Mouse (Mus musculus): ENCODE measurements at regions not wholly inside any gene's neighbourhood (a gene's known extent, or its start where the extent isn't known, plus 50 kb on each side); places are given as distances from the start of the nearest gene placed in this dataset.

DNA sequence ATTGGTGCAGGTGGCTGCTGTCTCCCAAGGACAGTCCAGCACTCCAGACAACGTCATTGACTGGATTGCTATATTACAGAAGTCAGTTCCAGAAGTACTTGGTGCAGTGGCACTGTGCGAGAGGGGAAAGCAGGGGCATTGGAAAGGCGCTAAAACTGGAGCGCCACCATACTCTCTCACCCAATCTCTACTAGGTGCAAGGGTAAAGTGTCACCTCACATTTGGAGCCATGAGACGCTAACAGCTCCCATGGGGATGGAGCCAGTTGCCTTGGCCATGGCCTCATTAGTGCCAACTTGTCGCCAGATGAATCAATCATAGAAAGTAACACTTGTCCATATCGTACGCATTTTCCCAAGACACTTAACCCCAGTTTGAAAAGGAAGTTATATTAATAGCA is 1617.2 kb upstream of the Gulo start:
- DNase-seq (ENCODE audit: low spot score) = no peak

DNA sequence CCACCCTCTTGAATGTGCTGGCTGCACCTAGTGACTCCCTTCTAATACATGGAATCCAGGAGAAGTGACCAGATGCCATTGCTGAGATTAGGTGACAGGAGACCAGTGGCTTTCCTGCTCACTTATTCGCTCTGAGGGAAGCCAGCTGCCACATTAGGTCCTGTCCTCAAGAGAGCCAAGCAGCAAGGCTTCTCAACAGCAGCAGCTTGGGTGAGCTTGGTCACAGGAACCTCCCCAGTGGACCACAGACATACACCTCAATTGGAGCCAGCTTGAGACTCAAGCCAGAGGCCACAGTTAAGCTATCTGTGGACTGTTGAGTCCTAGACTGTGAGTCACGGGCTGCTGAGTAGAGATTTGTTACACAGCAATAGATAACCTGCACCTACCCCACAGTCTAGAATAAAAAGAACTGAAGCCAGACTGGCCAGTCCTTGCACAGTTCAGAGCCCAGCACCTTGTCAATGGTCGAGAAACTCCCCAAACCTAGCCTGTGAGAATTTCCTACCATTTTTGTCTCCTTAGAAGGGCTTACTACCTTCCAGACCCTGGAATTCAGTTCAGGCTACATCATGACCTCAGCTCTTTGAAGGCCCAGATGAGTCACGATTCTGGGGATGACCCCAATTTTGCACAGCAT is 1615.0 kb upstream of the Gulo start:
- DNase-seq (ENCODE audit: low spot score) = no peak

DNA sequence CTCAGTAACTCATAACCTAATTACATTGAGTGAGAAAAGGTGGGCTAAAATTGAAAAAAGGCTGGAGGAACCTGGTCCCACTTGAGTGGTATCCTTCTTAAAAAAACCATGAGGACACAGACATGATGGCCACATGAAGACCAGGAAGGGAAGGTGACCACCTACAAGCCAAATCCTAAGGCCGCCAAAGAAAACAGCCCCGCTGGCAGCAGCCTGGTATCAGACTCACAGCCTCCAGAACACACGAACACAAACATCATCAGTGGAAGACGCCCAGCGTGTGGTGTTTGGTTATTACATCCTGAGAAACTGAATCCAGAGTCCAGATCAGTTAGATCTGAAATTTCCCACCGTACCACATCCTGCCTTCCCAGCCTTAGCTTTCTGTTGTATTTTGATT is 1613.9 kb upstream of the Gulo start:
- DNase-seq (ENCODE audit: low spot score) = no peak

DNA sequence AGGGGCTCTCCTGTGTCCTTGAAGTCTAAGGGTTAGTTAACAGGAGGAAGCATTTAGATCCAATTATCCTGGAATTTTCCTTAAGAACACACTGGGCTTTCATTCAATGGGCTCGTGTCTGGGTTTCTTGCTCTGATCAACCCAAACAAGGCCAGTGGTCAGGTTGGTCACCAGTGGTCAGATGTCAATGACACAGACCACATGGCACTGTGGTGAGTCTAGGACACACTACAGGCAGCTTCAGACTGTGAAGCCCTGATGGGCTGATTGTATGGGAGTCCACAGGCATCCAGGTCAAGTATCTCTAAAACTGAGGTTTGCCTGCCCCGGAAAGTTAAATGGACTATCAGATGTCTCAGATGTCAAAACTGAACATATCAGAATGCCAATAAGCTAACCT is 1612.5 kb upstream of the Gulo start:
- DNase-seq (ENCODE audit: low spot score) = no peak

DNA sequence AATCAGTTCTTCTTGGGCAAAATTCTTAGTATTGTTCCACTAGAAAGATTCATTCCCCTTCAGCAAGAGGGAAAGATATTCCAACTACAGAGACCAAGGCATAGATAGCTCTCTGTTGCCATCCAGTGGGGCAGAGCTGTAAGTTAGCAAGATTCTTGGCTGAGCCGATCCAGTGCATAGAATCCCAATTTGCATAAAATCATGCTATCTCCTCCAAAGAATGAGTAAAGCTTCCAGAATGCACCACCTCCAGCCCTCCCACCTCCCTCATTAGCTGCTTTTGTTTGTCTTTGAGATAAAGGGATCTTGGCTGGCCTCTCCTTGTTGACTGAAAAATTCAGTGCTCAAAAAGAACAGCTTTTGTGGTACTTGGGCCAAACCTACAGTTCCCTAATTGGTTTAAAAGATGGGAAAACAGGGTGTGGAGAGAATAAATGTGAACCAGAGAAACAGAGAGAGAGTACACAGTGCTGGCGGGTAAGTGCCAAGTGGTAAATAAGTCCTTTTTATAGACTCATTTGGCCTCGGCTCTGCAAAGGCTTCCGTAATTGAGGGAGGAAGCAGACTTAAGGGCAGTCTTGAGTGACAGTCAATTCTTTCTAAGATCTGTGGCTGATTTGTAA is 1612.0 kb upstream of the Gulo start:
- peak; percentile 64 for DNase-seq (ENCODE audit: low spot score)

DNA sequence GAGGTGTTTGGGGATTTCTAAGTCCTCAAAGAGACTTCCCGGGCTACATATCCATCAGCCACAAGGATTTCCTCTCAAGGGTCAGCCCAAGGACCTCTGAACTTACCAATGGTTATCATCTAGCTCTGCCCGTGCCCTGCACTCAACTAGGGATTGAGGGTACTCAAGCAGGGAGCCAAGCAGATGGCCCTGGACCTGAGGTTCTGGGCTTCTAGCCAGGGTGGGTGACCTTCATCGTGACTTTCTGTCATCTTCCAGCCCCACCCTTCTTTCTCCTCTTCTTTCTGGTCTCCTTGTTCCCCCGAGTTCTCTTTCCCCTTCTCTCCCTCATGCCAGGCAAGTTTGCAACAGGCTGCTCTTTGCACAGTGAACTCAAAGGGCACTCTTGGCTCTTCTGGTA is 1610.6 kb upstream of the Gulo start:
- no peak for DNase-seq (ENCODE audit: low spot score)

DNA sequence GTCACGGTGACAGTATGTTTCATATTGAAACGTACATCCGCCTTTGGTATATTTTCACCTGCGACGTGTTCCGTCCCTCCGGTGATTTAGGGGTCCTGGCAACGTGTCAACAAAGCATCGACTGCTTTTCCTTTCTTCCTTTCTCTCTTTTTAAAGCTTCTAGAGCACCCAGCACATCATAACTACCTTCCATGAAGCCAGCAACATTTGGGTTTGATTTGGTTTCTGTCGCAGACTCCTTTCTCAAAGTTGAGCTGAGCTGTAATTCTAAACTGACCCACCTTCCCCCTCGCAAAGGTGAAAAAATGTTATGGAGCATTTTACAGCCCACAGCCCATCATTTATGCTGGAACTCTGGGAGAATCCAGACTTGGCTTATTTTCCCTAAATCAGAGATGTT is 1605.4 kb upstream of the Gulo start:
- DNase-seq (ENCODE audit: low spot score) = no peak

DNA sequence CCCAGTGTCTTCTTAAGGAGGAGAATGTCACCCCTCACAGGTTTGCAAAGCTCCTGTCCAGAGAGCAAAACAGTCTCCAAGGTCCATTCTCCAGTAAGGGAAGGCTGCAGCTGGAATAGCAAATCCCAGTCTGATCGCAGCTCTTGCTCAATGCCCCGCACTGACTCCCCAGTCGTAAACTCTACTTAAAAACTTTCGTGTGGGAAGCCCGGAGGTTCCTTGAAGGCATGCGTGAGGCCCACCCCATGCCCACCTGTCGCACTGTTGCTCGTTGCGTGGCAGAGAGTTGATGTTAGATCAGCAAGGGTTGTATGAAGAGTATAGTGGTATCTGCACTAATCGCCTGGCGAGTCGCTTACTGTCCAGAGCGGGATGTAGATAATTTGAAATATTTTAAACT is 1604.7 kb upstream of the Gulo start:
- no peak for DNase-seq (ENCODE audit: low spot score)

DNA sequence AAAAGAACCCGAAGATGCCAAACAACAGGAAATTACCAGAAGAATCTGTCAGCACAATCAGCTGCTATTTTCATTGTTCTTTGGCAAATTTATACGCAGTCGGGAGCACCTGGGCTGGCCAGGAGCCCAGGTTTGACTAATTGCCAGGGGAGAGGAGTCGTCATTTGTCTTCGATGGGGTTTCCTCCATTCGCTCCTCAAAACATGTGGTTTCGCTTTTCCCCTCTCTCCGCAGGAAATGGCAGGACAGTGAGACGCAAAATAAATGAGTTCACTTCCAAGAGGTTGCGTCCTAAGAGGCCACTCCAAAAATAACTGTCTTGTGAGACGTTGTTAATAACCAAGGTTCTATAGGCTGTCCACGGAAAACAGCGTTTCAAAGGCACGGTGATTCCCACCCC is 1604.2 kb upstream of the Gulo start:
- no peak for DNase-seq (ENCODE audit: low spot score)

DNA sequence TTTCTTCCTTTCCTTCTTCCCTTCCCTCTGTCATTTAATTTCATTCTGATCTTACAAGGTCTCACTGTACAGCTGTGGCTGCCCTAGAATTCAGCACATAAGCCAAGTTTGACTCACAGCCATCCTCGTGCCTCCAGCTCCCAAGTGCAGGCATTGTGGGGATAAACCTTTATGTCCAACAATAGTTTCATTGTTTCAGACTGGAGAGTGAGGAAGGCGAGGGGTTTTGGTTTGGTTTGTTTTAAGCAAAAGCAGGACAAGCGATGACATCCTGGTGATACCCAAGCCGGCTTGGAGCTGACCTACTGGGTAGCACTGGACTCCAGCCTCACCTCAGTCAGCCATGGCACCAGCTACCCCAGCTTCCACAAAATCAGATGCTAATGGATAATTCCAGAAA is 1603.5 kb upstream of the Gulo start:
- no peak for DNase-seq (ENCODE audit: low spot score)

DNA sequence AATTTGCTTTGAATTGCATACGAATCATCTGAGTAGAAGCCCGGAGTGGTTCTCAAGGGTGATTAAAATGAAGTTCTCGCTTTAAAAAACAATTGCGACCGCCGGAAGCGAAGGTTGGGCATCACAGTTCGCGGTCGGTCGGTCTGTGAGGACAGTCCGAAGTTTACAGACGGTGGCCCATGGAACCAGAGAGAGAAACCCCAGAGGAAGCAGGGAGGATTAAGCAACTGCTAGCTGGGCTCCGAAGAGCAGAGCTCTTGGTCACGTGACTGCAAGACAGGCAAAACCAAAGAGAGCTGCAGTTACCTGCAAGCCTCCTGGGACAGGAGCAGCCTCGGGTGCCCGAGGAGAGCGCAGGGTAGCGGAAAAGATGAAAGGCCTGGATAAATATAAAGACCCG is 1599.3 kb upstream of the Gulo start:
- DNase-seq (ENCODE audit: low spot score) = no peak

DNA sequence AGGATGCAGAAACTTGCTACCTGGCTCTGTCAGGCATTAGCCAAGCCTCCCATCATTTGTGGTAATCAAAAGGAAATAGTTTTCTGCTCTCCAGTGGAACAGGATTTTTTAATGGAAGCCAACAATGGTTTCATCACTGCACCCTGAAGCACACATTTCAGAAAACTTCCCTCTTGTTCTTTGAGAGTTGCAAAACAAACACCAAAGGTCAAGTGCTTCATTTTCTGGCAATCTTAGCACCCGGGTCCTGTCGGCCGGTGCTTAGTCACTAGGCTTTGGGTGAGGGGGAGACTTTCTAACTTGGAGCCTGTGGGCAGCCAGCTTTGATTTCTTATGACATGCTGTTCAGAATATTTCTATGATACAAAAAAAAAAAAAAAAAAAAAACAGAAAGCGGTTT is 1594.0 kb upstream of the Gulo start:
- no peak for DNase-seq (ENCODE audit: low spot score)

DNA sequence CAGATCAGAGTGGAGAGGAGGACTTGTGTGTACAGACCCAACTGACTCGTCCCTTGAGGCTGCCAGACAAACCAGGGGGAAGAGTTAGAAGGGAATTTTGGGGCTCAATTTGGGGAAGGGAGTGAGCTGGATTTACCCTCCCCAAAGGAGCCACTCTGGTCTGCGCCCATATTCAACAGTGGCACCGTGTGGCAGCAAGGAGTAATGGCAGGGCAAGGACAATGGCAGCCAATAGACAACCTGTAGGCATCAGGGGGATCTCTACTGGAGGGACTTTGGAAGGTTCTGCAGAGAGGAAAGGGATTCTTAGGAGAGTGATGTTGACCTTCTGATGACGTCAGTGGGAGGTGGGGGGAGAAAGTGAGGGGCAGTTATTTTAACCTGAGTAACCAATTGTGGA is 1590.7 kb upstream of the Gulo start:
- DNase-seq (ENCODE audit: low spot score) = no peak

DNA sequence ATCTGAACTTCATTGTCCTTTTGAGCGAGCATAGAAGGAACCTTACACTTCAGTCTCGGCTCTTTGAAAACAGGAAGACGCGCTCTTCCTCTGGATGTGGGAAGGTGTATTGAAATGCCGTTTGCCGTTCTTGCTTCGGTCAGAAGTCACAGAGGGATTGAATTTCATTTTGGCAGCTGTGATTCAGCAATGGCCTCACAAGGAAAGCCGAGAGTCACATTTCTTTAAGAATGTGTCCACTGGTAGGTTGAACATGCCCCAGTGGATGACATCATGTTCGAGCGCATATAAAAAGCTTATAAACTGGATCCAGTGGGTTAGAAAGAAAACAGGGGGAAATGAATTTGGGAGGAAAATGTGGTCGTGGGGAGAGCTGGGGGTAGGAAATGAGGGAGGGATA is 1579.6 kb upstream of the Gulo start:
- no peak for DNase-seq (ENCODE audit: low spot score)

DNA sequence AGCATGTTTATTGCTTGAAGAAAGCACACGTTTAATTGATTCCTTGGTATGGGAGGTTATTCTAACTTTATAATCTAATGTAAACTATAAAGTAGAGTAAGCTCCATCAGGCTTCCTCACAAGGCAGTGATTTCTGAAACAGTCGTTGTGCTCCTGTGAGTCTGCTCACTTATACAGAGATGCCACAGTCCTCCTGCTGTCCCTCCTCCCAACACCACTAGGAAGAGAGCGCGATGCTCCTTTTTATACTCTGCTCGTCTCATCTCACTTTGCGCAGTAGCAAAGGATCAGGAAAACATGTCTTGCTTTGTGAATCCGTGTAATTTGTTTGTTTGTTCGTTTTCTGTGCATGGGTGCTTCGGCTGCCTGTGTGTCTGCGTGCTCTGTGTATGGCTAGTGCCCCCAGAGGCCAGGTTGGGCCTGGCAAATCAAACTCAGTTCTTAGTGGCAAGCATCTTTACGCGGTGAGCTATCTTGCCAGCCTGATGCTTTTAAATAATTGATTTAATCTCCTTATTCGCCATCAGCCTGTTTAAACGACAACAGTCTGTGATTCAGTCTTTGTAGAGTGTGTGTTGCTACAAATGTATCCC is 1575.5 kb upstream of the Gulo start:
- DNase-seq (ENCODE audit: low spot score) = no peak

DNA sequence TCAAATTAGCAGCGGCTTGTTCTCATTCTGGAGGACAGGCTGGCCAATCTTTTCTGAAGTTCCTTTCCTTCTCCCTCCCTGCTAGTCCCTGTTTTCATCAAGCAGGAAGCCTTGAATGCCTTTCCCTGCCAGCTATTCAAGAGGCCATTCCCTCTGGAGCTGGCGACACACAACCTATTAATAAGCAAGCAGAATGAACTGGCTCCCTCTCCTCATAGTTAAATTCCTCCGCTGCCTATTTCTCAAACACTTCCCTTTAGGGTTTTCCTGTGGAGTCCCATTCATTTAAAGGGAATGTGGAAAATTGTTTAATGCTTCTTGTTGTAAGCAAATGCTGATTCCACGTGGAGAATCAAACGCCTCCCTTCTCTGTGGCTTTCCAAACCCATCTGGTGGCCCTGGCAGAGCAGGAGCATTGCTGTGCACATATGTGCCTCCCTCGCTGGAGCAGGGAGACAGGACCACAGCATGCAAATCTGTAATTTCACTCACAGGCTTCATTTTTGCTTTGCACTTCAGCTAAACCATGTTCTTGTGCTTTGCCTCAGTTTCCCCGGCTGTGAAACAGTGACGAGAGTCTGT is 1573.3 kb upstream of the Gulo start:
- peak; percentile 49 for DNase-seq (ENCODE audit: low spot score)

DNA sequence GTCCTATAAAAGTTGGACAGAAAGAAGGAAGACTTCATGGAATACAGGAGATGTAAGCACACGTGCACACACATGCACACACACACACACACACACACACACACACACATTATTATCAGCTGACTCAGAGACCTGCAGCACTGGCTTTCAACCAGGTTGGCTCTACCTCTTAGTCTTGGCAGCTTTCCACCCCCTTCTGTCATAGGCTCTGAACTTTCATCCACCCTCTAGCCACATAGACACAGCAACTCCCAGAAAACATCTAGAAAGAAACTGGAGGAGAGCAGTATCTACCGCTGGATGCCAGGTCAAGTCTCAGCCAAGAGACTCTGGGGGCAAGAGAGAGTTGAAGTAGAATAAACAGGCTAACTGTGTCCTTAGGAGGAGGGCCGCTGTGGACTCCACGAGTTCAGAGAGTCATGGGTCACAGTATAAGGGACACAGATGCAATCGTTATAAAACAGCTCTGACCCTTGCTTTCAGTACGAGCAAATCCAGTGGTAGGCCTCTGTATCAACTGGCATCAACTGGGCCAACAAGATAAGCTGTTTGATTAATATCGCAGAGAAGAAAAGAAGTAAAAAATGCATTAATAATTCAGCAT is 1565.4 kb upstream of the Gulo start:
- DNase-seq (ENCODE audit: low spot score) = no peak

DNA sequence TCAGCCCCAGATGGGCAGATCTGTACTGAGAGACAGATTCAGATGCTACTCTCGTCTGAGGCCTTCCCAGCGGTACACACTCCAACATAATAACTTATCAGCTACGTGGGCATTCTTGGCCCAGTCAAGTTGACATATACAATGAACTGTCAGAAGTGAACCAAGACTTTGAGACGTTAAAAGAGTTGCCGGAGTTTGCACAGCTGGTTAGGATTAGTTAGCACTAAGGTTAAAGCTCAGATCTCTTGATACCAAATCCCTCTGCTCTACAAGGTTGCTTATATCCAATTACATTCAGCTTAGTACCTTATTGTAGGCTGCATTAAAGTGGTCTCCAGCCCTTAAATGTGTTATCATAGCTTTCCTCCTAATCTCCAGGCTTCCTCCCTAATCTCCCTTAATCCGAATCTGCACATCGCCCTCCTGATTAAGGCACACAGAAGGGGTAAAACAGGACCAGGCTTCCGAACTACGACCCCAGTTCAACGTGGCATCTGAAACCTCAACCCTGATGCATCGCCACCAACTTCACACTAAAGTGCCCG is 1564.5 kb upstream of the Gulo start:
- DNase-seq (ENCODE audit: low spot score) = no peak

DNA sequence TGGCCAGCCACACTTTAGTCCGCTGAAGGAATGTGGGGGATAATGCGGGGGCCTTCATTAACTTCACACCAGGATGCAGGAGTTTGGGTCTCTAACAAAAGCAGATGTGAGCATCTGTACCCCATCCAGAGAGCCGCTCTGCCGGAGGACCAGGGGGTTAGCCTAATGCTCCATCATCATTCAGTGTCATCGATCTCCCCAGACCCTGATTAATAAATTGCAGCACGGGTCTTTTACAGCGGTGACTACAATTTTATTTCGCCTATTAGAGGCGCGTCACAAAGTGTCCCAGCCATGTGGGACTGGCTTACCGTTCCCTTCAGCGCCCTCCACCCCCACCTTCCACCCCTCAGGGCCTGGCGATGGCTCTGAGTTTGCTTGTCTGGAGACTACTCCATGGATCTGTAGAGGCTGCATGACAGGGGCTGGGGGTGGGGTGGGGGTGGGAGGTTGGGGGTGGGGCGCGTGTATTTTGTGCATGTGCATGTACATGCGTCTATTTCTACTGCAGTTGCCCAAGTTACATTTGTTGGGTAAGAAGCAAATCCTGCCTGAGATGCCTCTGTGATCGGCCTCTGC is 1560.8 kb upstream of the Gulo start:
- no peak for DNase-seq (ENCODE audit: low spot score)

DNA sequence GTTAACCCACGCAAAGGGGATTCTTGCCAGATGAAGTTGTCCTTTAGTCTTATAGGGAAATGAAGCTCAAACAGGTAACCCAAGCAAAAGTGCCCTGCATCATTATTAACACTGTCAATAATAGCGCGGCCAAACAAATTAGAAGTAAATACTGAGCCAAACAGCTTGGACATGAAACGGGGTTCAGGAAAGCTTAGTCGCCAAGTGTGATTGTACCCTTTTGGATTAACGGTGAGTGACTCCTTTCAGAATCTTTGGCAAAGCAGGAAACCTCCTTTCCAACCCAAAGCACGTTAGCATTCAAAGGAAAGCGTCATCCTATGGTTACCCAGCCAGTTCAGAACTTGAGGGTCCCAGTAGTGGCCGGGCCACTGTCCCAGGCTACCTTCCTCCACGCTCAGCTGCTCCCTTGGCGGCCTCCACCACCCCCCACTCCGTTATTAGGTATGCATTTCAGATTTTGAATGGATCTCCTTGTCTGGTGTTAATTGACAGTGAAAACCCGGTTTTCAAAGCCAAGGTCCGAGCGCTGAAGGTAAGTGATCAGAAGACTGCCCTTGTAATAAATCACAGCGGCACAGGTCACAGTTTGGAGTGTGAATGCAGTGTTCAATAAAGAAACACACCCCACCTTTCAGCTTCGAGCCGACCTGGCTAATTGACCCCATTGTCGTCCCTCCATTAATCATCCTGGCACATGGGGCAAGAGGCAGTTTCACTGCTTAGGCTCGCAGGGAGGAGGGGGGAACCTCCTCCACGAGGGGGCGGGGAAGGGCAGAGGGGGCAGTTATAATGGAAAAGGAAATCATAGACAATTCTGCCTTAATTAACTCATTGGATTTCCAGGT is 1560.1 kb upstream of the Gulo start:
- DNase-seq (ENCODE audit: low spot score) = no peak

DNA sequence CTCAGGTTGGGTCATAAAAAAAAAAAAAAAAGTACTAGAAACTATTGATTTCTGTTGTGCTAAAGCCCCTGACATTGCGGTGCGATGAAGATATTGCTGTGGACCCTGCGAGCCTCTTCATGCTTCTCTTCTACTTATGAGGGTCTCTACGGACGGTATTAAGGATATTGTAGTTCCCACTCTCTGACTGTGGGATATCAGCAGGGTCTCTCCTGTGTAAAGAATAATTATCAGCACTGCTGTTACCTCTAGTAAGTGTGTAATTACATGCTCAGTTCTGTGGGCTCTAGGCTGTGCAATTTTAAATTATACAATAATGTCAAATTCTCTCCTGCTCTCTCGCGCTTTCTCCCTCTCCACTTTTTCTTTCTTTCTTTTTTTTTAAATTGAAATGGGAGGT is 1545.9 kb upstream of the Gulo start:
- no peak for DNase-seq (ENCODE audit: low spot score)
